Mouse (Mus musculus) gastrocnemius, postnatal 10 days (tissue): ENCODE data around the gene Atp7b. TPM values are rescaled to one million over a fixed set of nuclear protein-coding genes. Genes with fewer than 3 reads are reported as not detected.
A peak's percentile ranks its signal among the peaks of the same experiment; 100 is the strongest.

ENCODE experiments used
- DNase-seq: peaks from one replicate; pipeline ENCODE4 v3.0.0; 2021; ENCODE audit warnings: mixed read lengths
- long read RNA-seq, 2 experiments: library from polyadenylated mRNA; stranded (forward); transcript quantifications; one replicate each; pipeline ENCODE4 v2.0.0; 2021
- total RNA-seq, 2 experiments: library from RNA; stranded (reverse); gene quantifications; 2 replicates each; pipeline ENCODE4 v1.2.3; 2021

The Atp7b gene
- under 1 TPM in 1 of 2 experiments, not detected in 1; 0.20 TPM for total RNA-seq
- long read RNA-seq, experiment 1 = 0 reads
- long read RNA-seq, experiment 2 = 0 reads

DNA sequence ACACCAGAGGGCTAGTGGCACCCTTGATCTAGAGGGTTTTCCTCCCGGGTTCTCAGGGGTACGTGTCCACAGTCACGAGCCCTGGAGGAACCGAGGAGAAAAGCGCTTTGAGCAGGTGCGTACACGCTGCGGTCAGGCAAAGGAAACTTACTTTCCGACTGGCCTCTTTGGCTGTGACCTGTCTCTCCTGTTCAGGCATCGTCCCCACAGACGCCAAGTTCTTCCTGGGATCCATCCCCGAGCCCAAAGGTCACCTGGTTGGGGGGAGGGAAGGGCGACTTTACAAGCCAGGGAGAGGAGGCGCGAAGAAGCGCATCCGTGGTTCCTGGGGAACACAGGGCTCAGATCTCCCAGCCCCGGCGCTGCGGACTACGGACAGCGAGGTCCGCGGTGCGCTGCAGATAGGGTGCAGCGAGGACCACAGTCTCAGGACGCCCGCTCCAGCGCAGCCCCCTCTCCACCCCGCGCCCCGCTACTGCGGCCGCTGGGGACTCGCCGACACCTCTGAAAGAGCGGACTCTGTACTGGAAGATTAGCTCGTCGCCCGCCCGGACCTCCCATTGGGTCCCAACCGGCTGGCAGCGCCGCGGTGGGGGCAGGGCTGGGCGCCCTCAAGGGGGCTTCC is at the start of gene Atp7b:
TSS of gene Atp7b (minus strand) at position 485 of the 625 bp plus-strand sequence.
- DNase-seq = no peak

DNA sequence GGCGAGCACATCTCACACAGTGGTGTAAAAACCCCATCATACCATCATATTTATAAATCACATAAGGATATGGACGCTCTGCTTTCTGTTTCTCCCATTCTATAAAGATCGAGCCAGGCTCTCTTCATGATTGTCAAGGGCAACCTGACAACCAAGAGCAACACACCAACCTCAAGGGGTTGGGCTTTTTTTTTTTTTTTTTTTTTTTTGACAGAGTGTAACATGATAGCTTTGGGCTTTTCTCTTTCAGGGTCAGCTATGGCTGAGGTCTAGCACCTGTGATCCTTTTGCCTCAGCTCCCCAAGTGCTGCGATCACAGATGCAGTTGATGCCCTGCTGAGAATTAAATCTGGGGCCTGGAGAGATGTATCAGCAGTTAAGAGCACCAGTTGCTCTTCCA is 46.9 kb upstream of the Atp7b start:
- no peak for DNase-seq

DNA sequence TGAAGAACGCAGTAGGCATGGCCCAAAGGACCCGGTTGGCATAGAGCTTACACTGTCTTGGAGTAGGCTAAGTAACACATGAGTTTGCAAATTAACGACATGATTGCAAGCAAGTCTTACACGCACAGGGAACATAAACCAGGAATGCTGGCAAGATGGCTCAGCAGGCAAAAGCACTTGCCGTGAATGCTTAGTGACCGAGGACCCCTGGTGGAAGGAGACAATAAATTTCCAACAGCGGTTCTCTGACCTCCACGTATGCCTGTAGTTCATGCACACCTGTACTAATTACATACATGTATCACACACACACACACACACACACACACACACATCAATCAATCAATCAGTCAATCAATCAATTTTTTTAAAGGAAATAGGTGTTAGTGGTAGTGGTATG is 31.5 kb upstream of the Atp7b start:
- DNase-seq = no peak

DNA sequence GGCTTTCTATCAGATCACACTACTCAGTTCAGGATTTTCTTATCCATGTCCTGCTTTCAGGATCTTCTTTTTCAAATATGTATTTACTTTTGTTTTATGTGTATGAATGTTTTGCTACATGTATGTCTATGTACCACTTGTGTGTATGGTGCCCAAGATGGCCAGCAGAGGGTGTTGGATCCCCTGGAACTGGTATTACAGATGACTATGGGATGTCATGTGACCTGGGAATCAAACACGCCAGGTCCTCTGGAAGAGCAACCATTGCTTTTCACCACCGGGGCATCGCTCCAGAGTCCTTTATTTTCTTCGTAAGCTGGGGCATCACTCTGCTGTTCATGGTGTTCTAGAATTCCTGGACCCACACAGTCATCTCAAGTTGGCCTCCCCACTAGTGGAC is 29.1 kb upstream of the Atp7b start:
- no peak for DNase-seq

DNA sequence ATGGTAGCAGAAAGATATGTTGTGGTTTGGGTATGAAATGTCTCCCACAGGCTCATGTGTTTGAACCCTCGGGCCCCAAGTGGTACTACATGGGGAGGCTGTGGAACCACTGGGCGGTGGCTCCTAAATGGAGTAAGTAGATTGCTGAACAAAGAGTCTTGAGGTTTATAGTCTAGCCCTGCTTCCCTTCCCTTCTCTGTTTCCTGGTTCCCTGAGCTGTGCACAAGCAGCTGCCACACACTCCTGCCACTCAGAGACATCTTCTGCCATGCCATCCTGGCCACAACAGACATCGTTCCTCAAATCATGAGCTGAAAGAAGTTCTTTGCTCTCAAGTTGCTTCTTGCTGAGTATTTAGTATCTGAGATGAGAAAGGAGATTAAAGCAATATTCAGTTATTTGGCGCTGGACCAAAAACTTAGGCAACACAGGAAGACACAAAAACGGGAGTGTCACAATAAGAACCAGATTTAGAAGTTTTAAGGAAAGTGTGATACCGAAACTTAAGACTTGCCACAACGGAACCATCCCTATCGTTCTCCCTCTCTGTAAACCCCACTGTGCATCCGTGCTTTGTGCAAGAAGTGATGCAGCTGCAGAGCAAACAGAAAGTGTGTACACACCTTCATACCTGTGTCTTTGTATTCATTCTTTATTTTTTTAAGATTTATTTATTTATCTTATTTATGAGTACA is 19.4 kb upstream of the Atp7b start:
- no peak for DNase-seq

DNA sequence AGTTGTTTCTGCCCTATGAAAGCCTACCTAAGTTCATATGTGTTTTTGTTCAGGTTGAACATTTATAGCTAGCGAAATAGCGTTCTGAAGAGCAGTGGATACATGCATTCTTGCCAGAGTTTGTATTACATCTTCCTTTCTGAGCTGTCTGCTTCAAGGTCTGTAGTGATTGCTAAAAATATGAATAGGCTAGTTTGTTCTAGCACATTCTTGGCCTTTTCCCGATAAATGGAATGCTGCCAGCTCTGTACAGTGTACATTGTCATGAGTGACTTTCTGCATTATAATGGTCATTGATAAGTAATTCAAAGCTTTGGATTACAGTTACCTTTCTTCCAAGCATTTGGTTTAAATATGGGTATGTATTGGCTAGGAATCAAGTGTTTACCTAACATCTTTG is 1.0 kb upstream of the Atp7b start:
- no peak for DNase-seq

DNA sequence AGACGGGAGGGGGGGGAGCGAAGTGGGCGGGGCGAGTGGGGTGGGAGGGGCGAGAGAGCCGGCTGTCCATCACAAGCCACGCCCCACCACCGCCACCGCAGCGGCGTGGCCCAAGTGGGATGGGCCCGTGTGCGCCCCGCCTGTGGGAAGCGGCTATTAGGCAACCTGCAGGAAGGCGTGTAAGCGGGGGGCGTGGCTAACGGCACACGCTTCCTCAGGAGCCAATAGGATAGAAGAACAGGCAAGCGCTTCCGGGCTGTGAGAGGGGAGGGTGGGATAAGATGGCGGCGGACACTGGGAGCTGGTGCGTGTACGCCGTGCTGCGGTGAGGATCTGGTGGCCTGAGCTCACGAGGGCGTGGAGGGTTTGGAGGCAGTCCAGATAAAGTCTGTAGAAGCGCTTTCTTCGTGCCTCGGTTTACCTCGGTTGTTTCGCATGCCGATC is 363 bp upstream of the Atp7b start, which contains the start of gene Alg11:
TSS of gene Alg11 (plus strand) at position 276 of the 444 bp plus-strand sequence.
- peak; percentile 93 for DNase-seq

DNA sequence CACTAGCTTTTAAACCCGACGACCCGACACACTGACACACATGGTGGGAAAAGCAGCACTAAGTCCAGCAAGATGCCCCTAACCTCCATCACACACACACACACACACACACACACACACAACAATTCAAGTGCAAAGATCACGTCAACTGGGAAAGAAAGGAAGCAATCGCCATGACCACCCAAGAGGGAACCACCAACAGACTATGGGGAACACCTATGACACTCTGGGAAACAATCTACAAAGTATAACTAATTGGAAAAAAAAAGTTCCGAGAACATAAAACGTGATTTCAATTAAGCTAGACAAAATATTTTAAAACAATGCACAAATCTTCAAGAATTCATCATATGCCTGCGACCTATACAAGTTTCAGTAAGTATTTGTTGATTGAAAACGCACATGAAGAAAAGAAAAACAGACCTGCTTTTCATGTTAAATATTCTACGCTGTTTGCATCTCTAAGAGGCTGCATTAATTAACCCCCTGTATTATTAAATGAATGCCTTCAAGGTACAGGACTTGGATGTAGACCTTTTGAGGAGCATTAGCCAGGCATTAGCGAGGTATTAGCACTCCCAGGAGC is 859 bp downstream of the Atp7b start:
- DNase-seq = no peak

DNA sequence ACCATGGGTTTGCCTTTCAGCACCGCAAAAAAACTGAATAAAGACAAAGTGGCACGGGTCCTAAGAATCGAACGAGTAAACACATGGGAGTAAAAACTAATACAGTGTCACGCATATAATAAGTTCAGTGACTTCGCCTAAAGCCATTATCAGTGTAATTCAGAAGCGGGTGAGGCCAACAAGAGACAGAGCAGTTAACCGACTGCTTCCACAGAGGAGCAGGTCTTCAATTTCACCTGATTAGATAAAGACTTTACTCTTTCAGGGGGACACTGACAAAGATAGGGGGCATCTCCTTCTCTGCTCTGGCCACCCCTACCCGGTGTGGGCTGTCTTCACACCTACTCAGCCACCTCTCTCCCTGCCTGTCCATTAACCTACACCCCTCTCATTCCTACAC is 1.7 kb downstream of the Atp7b start:
- no peak for DNase-seq

DNA sequence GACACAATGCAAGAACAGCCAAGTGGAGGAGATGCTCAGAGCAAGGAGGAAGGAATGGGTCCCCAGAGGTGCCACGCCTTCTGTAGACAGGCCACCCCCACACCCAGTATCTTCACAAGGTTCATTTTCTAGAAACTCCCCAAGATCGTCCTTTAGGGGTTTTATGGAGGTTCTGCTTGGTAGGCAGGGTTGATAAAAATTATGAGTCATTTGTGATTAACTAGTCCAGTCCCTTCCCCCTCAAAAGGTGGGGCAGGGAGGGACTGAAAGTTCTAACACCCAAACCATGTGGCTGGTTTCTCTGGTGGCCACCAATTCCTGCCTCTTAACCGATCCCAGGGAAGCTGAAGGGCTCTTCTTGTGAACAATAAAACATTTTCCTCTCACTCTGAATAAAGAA is 3.3 kb downstream of the Atp7b start:
- DNase-seq = no peak

DNA sequence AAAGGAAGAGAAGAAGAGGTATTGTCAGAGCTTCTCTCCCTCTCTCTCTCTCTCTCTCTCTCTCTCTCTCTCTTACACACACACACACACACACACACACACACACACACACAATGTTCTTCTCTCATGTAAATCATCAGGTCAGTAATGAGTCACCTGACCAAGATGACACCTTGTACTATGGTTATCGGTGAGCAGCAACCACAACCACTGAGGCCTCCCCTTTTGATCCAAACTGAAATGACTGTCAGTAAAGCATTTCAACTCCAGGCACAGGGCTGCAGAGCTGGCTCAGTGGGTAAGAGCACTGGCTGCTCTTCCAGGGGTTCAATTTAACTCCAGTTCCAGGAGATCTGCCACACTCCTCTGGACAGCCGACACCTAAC is 4.6 kb downstream of the Atp7b start:
- no peak for DNase-seq

DNA sequence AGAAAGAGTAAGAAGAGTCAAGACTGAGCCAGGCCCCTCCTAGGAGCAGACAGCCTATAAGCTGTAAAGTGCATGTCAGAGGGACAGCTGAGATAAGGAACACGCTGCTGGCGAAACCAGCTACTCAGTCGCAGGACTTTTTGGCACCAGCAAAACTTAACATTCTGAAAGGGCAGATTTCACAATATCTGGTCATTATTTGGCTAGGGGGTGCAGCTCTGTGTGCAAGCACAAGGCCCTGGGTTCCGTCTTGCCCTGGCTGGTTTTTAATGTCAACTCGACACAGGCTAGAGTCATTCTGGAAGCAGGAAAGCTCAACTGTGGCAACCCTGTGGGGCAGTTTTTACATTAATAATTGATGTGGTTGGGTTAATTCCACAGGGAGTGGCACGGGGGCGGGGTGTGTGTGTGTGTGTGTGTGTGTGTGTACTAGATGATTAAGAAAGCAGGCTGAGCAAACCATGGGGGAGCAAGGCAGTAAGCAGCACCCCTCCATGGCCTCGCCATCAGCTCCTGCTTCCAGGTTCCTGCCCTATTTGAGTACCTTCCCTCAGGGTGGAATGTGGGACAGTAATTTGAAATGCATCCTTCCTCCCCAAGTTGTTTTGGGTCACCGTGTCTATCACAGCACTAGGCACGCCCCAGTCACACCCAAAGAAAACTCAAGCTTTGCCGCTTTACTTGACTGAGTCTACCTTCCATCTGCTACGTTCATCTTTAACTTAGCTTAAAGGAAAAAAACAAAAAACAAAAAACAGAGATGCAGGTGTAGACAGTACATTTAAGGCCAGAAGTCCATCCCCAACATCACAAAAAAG is 5.2 kb downstream of the Atp7b start:
- no peak for DNase-seq

DNA sequence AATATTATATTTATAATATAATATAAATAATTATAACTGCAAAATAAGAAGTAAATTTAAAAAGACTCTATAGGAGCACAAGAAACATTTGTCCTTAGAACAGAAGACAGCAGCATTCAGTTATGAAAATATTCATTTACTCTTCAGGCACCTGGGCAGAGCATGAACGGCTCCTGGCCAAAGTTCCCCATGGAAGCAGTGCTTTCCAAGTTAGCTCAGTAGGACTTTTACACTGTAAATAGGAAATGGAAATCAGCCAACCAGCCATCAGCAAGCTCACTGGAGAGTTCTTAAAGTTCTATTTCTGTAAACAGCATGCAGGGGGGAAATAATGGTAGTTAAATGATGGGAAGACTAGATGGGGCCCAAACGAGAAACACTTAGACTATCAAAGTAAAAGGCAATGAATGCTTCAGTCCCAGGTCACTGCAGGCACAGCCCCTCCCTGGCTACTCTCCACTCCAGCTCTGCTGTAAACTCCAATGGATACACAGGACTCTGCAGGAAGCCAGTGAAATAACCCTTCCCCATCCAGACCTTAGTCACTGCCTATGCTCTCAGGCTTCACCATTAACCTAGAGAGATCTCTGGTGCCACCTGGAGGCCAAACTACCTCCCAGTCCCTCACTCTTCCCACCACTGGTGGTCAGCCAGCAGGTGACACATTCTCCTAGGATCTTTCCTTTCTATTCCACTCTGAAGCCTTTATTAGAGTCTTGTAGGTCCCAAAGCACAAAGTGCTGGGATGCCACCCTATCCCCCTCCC is 12.2 kb downstream of the Atp7b start:
- DNase-seq = peak; percentile 49

DNA sequence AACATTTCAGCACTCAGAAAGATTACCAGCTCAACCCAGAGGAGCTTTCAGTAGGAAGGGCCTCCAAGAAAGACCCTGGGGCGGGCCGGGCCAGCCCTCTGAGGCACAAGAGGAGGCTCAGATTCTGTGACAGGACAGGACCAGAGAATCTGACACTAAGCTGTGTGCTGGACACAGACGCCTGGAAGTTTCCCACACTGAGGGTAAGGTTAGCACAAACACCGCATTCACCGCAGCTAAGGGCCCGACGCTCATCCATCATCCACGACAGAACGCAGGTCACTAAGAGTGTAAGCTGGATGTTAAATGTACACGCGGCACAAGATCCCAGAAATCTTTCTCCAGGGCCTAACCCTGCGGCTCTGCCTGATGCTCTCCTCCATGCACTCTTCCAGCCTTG is 16.4 kb downstream of the Atp7b start:
- no peak for DNase-seq

DNA sequence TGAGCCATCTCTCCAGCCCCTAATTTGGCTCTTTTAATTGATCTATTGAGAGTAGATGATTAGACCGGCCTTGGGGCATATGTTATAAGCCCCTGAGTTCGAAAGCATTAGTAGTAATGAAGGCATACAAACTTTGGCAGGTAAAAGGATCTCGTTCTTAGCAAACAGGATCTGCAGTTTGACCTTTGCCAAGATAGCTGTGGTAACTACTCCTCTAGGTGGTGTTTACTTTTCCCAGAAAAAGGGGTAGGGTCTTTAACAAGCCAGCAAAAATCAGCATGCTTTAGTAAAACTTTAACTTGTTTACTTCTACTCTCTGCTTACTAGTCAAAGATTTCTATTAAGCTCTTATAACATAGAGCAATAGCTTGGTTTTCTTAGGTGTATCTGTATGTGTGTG is 17.6 kb downstream of the Atp7b start:
- DNase-seq = no peak

DNA sequence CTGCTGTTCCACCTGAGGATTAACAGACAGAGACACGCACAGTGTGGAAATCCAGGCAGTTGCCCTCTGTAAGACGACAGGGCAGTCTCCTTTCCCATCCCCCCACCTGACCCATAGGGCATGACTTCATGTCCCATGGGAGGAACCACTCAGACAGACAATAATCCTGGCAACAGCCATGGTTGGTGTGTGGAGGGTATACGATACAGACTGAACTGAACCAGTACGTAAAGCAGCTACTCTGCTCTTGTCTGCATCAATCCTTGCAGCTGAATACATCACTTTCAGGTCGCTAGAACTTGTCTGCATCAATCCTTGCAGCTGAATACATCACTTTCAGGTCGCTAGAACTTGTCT is 20.0 kb downstream of the Atp7b start:
- DNase-seq = no peak

DNA sequence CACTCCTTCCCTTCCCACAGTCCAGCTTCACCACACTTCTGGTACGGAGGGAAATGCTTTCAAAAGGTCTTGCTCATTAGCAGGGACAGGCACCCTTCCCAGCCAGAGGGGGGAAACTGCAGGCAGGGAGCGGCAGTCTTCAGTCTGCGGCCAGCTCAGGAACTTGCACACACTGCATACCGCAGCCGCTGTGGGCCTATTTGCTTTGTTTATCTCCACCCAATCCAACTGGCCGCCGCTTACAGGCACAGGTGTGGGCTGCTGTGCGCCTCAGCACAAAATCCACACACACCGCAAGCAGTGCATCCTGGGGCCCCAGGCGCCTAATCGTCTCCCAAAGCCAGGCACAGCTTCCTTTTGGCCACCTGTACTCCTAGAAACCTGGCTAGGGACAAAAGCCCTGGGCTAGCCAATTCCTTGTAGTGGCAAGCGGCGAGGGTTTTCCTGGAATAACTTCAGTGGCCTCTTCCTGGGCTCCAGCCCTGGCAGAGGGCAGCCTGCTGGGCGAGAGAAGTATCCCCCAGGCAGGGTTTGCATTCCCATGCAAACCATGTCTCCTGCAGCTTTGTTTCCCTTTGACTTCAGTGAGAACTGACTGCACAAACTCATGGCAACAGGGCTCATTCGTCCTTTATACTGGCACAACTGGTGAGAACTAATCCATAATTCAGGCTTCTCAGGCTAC is 20.5 kb downstream of the Atp7b start:
- DNase-seq = no peak

DNA sequence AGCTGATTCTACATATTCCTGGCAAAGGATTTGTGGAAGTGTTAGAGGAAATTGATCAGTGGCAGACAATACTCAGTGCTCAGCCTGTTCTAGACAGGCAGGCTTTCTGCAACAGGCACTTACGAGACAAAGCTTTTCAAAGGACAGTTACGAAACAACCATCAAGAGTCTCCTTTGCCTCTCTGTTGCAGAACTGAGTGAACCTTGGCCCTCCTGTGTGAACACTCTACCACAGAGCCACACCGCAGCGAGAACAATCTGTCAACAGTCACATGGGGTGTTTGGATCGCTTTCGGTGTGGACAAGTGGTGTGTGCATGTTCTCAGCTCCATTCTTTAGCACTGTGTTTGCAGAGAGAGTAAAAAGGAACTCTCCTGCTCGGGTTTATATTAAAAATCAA is 23.1 kb downstream of the Atp7b start:
- no peak for DNase-seq

DNA sequence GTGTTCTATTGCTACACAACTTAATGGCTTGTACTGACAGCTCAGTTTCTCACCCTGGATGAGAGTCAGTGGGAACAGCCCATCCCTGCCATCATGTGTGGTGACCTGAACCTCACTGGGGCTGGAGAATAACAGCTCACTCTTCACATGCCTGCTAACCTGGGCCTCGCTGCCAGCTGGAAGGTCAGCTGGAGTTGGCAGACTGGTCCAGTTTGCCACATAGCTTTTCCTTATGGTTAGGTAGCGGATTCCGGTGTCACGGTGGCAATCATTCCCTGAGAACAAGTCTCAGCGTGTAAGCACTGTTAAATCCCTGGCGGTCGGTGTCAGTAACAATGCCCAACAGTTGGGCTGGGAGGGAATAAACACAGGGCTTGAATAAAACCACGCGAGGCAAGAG is 24.0 kb downstream of the Atp7b start:
- DNase-seq = no peak

DNA sequence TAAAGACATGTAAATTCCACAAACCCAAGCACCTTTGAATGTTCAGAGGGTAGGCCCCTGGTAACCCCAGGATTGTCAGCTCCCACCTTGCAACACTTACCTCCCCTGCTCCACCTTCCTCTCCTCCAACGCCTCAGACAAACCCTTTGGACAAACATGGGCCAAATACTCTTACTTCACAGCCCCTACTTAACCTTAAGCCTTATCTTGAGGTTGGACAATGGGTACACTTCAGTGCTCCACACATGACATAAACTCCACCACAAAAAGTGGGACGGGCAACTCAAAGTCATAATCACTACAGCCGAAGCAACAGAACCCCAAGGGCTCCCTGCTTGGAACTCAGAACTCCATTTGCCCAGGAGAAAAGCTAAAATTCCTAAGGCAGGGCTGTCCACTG is 29.1 kb downstream of the Atp7b start:
- no peak for DNase-seq

DNA sequence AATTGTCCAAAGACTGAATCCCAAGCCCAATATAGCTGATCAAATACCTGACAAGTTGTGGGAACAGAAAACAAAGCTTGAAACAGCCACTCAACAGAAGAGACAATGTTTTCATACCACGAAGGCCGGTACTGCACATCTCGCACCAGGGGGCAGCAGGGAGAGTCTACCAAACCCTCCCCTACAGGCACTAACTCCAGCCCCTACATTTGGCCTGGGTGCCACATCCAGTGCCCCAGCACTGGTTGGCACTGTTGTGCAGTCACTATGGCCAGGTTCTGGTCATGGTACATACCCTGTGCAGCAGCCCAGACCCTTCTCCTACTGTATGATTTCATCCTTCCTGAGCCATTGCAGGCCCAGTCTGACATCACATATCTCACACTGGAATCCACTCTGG is 31.1 kb downstream of the Atp7b start:
- DNase-seq = no peak

DNA sequence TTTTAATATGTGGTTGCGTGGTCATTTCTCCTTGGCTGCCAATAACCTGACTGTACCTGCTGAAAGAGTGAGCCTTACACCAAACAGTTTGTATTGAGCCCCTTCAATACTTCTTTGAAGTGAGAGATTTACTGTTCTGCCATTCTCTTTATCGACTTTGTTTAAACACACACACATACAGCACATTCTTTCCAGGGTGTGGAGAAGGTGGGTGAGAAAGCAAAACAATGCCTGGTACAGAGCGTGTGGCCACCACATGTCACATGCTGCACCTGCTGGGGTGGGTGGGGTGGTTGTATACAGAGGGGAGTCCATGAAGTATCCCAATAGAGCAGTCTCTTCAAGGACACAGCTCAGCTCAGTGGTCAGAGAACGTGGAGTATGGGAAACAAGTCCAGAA is 34.9 kb downstream of the Atp7b start:
- DNase-seq = no peak
